Mouse (Mus musculus): ENCODE measurements around the gene Lrrc55. TPM values are rescaled to one million over a fixed set of nuclear protein-coding genes. Genes with fewer than 3 reads are reported as not detected.
"Not testable (repeated sequence)": the region's sequence is repeated elsewhere in the genome, so short reads cannot be mapped to it uniquely, and the experiment has no call there.

The Lrrc55 gene
- polyA plus RNA-seq (2015; fragmentation: Nextera tagmentation; extraction: Ambion mirVana) = 0.29 and 0.35 TPM in 2 replicates

DNA sequence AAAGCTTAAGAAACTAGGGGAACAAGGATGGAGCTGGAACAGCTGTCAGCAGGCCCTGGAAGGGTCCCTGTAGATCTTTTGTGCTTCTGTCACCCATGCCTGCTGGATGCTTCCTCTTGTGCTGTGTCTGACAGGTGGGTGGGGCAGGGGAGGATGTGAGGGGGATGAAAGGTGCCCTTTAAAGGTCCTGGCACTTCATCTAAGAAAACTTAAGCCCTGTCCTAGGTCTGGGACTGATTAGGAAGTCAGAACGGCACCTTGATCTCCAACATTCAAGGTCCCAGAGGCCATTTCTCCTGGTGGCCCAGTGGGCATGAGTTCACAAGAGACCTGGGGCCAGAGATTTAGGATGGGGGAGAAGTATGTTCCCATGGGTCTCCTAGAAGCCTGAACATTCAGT, at the start of gene Lrrc55:
Lrrc55 (minus strand) TSS at position 297 of the 400 bp plus-strand sequence.
- H3K27ac ChIP-seq = no peak within 1 kb of the TSS
- peak within 1 kb of the TSS; percentile 29 for H3K4me2 ChIP-seq

DNA sequence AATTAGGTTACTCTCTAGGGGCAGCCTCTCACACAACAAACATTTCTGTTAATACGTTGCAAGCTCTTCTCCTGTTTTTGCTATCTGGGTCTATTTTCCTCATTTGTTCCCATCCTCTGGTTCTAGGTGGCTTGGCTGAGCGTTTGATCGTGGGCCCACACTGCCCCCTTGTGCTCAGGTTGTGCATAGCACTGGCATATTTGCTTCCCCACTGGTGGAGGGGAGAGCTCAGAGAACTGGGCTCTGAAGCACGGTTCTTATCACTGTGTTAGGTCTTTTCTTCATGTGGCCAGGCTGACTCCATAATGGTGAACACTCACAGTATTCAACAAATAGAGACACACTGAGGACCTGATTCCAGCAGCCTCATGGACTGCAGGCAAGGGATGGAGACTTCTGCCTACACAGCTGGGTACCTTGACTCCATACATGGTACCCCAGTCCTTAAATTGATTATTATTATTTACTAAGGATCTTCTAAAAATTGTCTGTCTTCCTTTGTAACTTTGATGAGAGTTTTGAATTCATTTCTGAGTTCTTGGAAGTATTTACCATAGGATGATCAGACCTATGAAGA, 49.6 kb upstream of the Lrrc55 start:
- Histone ChIP-seq H3K4me3 (no peak overlapping the region), H3K9me3 (no peaks in the 10 kb centered on the region), H3K27me3 (no peaks in the 10 kb centered on the region), H3K27ac (no peak overlapping the region), H3K4me1 (no peaks in the 10 kb centered on the region), H3K9ac (no peak overlapping the region), H3K4me2 (no peak overlapping the region), H3K36me3 (no peaks in the 10 kb centered on the region)
- WGBS = 2% methylated on average over 4 of the region's 4 CpGs
- peak; percentile 57; the same call in 1 of the 2 replicates for ATAC-seq (ENCODE audit: borderline replicate concordance, extremely low read depth, low FRiP score, low TSS enrichment)

More for the DNA sequence above, at the start of gene Lrrc55:
- Histone ChIP-seq H3K9me3 (no peaks in the 10 kb centered on the region), H3K4me3 (no peak within 1 kb of the TSS), H3K9ac (no peak within 1 kb of the TSS), H3K27me3 (no peaks in the 10 kb centered on the region; the same call in 1 of the 2 replicates), H3K4me1 (no peaks in the 10 kb centered on the region), H3K36me3 (no peaks in the 10 kb centered on the region)
- 58% methylated on average over 1 of the region's 1 CpGs for WGBS
- no peak for ATAC-seq (ENCODE audit: borderline replicate concordance, extremely low read depth, low FRiP score, low TSS enrichment)

DNA sequence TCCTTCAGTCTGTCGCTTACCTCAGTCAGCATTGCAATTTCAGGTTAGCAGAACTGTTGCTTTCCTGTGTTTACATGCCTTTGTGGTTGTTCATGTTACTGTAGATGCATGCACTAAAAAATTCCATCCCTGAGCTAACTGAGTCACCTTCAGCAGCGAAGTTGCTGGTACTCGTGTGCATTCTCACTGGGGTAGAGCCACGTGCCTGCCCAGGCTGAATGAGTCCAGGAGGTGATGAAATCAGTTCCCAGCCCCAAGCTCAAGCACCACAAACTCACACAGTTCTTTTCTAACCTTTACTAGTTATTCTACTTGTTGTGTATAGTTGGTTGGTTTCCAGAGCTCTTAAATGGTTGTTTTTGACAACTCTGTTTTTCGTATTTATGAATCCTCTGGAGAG, 48.7 kb upstream of the Lrrc55 start:
- Histone ChIP-seq H3K27ac (no peak overlapping the region), H3K4me2 (no peak overlapping the region), H3K4me3 (no peak overlapping the region), H3K9ac (no peak overlapping the region), H3K36me3 (no peaks in the 10 kb centered on the region), H3K27me3 (no peaks in the 10 kb centered on the region), H3K9me3 (no peaks in the 10 kb centered on the region), H3K4me1 (no peaks in the 10 kb centered on the region)
- no peak for ATAC-seq (ENCODE audit: borderline replicate concordance, extremely low read depth, low FRiP score, low TSS enrichment)
- 66% methylated on average over 5 of the region's 5 CpGs for WGBS

DNA sequence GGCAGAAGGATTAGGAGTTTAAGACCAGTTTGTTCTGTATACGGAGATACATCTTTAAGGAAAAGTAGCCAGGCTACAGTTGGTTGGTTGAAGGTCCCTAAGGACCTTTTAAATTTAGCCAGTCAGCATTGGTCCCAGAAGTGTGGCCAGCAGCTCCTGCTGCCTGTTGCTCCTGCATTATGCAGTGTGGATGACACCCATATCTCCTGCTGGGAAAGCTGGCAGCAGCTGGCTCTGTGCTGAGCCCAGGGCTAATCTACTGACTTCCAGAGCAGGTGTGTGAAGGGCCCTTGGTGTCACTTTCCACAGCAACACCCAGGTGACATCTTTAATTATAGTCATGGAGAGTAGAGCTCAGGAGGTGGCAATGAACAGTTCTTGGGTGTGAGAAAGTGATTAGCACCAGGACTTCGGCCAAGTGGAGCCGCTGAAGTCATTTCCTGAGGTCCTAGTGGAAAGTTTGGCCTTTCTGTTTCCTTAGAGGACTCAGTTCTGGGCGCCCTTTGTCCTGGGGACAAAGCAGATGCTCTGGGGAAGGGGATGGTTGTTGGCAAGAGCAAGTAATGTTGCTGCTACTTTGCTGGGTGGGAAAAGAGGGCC, 41.2 kb upstream of the Lrrc55 start:
- ATAC-seq (ENCODE audit: borderline replicate concordance, extremely low read depth, low FRiP score, low TSS enrichment) = no peak
- H3K27ac ChIP-seq = no peak overlapping the region
- 21% methylated on average over 4 of the region's 4 CpGs for WGBS

DNA sequence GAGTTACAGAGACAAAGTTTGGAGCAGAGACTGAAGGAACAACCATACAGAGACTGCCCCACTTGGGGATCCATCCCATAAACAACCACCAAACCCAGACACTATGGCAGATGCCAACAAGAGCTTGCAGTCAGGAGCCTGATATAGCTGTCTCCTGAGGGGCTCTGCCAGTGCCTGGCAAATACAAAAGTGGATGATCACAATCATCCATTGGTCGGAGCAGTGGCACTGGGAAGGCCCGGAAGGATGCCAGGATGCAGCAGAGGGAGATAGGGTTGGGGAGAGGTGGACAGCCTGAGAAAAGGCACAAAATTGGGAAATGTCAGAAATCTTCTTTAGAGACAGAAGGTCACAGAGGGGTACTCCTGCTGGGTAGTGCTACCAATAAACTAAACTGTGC, 40.2 kb upstream of the Lrrc55 start:
- ATAC-seq (ENCODE audit: borderline replicate concordance, extremely low read depth, low FRiP score, low TSS enrichment); H3K4me2 ChIP-seq; H3K27ac ChIP-seq; H3K4me1 ChIP-seq; H3K9ac ChIP-seq; H3K4me3 ChIP-seq; H3K9me3 ChIP-seq; H3K36me3 ChIP-seq; H3K27me3 ChIP-seq: not testable (repeated sequence)
- WGBS = 83% methylated on average over 2 of the region's 2 CpGs

More for the DNA sequence above, 41.2 kb upstream of the Lrrc55 start:
- no peak overlapping the region for H3K9ac ChIP-seq
- H3K4me3 ChIP-seq = no peak overlapping the region
- H3K36me3 ChIP-seq = no peaks in the 10 kb centered on the region
- no peak overlapping the region for H3K4me2 ChIP-seq
- no peaks in the 10 kb centered on the region for H3K27me3 ChIP-seq
- no peaks in the 10 kb centered on the region for H3K9me3 ChIP-seq
- H3K4me1 ChIP-seq = no peaks in the 10 kb centered on the region; the same call in 1 of the 2 replicates

DNA sequence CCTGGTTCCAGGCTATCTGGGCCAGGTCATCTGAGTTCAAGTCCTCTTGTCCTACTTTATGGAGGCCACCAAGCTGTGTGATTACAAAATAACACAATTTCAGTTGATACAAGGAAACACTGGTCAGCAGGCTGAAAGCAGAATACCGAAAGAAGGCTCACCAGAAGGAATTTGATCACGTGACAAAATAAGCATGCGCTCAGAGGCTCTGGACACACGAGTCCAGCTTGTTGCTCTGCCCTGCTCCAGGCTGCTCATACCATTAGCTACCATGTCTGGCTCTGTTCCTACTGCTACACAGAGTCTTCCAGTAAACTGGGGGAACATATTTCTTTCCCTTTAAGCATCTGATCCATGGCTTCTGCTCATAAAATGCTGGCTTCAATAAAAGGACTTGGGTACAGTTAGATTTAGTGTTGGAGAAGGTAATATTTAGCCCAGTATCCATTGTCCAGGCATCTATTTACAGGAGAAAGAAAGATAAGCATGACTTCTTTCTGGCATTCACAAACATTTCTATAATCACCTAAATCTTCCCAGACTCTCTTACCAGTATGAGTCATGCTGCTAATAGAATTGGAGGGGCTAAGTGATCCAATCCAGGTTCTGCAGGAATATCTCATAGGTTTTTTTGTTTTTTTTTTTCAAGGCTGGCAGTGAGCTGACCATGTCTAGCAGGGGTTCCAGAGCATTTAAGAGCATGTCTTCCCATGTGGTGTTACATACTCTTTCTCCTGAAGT, 33.9 kb upstream of the Lrrc55 start:
- Histone ChIP-seq H3K4me1 (no peaks in the 10 kb centered on the region), H3K9me3 (no peaks in the 10 kb centered on the region), H3K36me3 (no peaks in the 10 kb centered on the region), H3K4me3 (no peak overlapping the region), H3K27me3 (no peaks in the 10 kb centered on the region), H3K9ac (no peak overlapping the region), H3K4me2 (no peak overlapping the region), H3K27ac (no peak overlapping the region)
- no peak for ATAC-seq (ENCODE audit: borderline replicate concordance, extremely low read depth, low FRiP score, low TSS enrichment)
- 65% methylated on average over 4 of the region's 4 CpGs for WGBS

DNA sequence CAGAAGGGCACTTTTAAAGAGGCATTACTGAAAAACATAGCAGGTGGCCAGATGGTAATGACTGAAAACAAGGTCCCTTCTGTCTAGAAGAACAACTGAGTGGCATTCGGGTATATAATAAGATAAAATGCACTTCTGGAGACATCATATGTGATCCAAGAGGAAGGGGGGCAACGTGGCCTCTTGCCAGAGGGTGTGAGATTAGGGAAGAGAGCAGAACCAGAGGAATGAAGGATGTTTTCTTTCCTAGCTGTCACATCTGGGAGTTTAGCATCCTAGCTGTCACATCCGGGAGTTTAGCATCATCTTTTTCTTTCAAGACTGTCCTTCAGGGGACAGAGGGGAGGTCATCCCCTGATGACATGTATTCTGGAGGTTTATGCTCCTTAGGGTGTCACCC, 32.6 kb upstream of the Lrrc55 start:
- Histone ChIP-seq H3K4me2 (no peak overlapping the region), H3K4me3 (no peak overlapping the region), H3K4me1 (no peaks in the 10 kb centered on the region), H3K9ac (no peak overlapping the region), H3K36me3 (no peaks in the 10 kb centered on the region), H3K27ac (no peak overlapping the region), H3K9me3 (no peaks in the 10 kb centered on the region), H3K27me3 (no peaks in the 10 kb centered on the region)
- no peak for ATAC-seq (ENCODE audit: borderline replicate concordance, extremely low read depth, low FRiP score, low TSS enrichment)
- WGBS = 42% methylated on average over 3 of the region's 3 CpGs

DNA sequence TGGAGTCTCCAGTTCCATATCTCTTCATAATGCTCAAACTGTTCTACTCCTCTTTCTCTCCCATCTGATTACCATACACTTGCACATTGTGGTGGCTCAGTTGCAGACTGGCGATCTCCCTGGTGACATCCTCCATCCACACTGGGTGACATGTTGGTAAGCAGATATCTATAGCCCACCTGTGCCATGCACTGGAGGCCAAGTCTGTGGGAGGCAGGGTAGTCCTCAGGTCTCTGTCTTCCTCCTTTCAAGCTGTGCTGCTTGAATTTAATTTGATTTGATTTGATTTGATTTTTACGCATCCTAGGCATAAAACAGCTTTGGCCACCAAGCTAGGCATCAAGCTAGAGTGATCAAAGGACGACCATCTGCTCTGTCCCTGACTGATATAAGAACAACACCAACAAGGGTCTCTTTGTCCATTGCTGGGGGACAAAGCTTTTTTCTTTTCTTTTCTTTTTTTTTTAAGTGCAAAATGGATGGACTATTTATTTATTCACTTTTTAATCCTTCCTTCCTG, 30.9 kb upstream of the Lrrc55 start:
- Histone ChIP-seq H3K9ac (no peak overlapping the region), H3K27ac (no peak overlapping the region), H3K4me2 (no peak overlapping the region), H3K9me3 (no peaks in the 10 kb centered on the region), H3K36me3 (no peaks in the 10 kb centered on the region), H3K4me3 (no peak overlapping the region), H3K27me3 (no peaks in the 10 kb centered on the region), H3K4me1 (no peaks in the 10 kb centered on the region)
- no peak for ATAC-seq (ENCODE audit: borderline replicate concordance, extremely low read depth, low FRiP score, low TSS enrichment)
- 78% methylated on average over 3 of the region's 3 CpGs for whole genome bisulfite sequencing

DNA sequence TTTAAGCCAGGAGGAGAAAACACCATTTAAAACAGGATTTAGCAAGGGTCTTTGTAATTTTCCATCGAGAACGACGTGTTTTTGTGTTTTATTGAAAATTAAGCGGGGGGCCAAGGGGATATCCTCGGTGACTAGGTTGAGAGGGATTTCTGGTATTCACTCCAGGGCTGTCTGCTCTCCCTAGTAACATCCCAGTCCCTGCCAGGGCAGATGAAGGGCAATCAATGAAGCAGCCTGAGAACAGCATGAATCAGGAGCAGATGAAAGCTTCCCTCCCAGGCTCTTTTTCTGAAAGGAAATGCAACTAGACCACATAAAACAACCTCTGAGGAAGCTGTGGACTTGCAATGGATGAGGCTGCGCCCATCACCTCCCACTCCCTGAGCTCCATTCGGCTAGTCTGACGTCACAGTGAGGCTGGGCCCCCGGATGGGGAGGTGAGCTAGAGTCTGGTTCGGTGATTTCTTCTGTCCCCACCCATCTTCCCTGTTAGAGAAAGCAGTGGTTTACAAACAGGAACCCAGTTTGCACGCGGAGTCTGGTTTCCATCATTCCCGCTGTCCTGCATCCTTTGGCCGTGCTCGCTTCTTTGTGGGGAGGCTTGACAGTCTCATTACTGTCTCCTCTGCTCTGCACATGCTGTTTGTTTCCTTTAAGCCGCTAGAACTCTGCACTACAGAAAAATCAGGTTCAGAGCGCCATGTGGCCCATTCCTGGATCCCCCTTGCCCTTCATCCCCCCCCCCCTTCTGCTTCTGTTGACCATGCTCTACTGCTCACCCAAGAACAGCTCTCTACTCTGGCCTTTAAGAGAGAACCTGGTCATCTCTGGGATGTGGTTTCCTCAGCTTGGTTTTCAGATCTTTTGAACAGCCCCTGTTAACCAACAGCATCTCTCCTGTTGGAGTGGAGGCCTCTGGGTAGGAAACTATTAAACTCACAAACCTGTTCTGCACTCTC, 27.5 kb upstream of the Lrrc55 start:
- WGBS = 45% methylated on average over 17 of the region's 17 CpGs
- no peaks in the 10 kb centered on the region for H3K9me3 ChIP-seq
- H3K9ac ChIP-seq = no peak overlapping the region
- no peaks in the 10 kb centered on the region for H3K36me3 ChIP-seq
- H3K4me3 ChIP-seq = no peak overlapping the region
- no peak for ATAC-seq (ENCODE audit: borderline replicate concordance, extremely low read depth, low FRiP score, low TSS enrichment)
- no peaks in the 10 kb centered on the region for H3K27me3 ChIP-seq
- no peak overlapping the region for H3K4me2 ChIP-seq
- H3K4me1 ChIP-seq = no peaks in the 10 kb centered on the region
- no peak overlapping the region for H3K27ac ChIP-seq

DNA sequence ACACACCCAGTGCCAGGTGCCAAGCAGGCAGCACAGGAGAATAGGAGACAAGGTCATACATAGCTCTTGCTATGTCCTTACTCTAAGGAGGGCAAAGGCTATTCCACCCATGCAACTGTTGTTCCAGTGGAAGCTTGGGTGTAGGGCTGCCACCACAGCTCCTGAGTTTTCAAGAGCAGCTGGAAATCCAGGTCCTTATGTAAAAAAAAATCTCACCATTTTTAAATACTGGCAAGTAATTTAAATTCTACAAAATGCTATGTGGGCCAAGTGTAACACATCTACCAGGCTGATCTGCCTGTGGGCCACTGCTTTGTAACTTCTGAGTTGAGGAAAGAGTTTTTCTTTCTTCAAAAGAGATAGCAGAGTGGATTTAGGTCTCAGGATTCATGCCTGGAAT, 19.6 kb upstream of the Lrrc55 start:
- no peak overlapping the region for H3K4me2 ChIP-seq
- H3K9me3 ChIP-seq = no peaks in the 10 kb centered on the region
- H3K4me1 ChIP-seq = no peaks in the 10 kb centered on the region
- no peak overlapping the region for H3K4me3 ChIP-seq
- H3K36me3 ChIP-seq = no peaks in the 10 kb centered on the region
- H3K27ac ChIP-seq = no peak overlapping the region
- no peak overlapping the region for H3K9ac ChIP-seq
- no peaks in the 10 kb centered on the region for H3K27me3 ChIP-seq
- ATAC-seq (ENCODE audit: borderline replicate concordance, extremely low read depth, low FRiP score, low TSS enrichment) = no peak

DNA sequence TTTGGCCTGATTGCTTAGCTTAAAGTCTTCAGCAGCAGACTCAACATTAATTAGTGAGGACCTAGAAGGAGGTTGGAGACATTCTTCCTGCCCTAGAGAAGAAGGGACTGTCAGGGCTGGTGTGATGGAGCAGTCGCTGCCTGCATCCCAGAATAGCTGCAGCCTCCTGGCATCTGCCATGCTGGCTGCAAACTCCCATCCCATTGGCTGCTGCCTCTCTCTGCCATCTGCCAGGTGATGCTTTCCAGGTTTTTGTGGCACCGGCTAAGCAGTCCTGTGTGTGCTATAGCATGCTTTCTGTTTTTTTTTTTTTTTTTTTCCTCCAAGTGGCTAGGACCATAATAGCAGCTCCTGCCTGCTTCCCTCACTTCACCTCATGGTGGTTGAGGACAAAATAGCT, 16.7 kb upstream of the Lrrc55 start:
- no peaks in the 10 kb centered on the region for H3K36me3 ChIP-seq
- H3K4me1 ChIP-seq = no peaks in the 10 kb centered on the region
- 68% methylated on average over 2 of the region's 2 CpGs for WGBS
- H3K4me2 ChIP-seq = no peak overlapping the region
- ATAC-seq (ENCODE audit: borderline replicate concordance, extremely low read depth, low FRiP score, low TSS enrichment) = no peak
- no peak overlapping the region for H3K27ac ChIP-seq
- H3K4me3 ChIP-seq = no peak overlapping the region
- H3K9me3 ChIP-seq = no peaks in the 10 kb centered on the region
- H3K9ac ChIP-seq = no peak overlapping the region
- no peaks in the 10 kb centered on the region for H3K27me3 ChIP-seq
